Comparison of ENCODE assay signal across 20 mouse cellular contexts in genomic region chr9:32882819-32883587, GRCm38 (mm10).
DNase-seq lines count a peak whose midpoint lies in the region; ATAC-seq lines count a peak whose summit lies in the region.
"Had no signal": no experiment of that assay in that cellular context is flagged by ENCODE, and none has a peak within 500 bp of the region (broad histone marks: within the 10 kb centered on the region; RNA-seq: fewer than 3 reads in every experiment).

No protein-coding gene starts in this region.

- peak; percentile 53 for ATAC-seq in granulocyte monocyte progenitor cell, adult 5-6 weeks (replicated peaks; ENCODE audit: poor library complexity, severe bottlenecking)
- ATAC-seq in megakaryocyte progenitor cell, adult 5-6 weeks (replicated peaks; ENCODE audit: poor library complexity), result peak; percentile 54
- ATAC-seq: activated CD4-positive, CD25-positive, alpha-beta regulatory T cell, adult 4 months; CD4-positive, CD25-positive, alpha-beta regulatory T cell, adult 4 months; forebrain, embryonic 14.5 days; forebrain, embryonic 16.5 days; Patski had no signal

- DNase-seq in 416B (ENCODE audit: low read depth), result peak; percentile 3
- no peak for DNase-seq in neural tube, embryonic 10.5 days (ENCODE audit: extremely low spot score, low spot score)
- DNase-seq in urinary bladder, postnatal 14 days (ENCODE audit: low spot score), result no peak
- DNase-seq: adrenal gland, adult 8-10 months; adrenal gland, postnatal 14 days; adrenal gland, postnatal 36 days; B cell, adult 2 months; cerebellum, adult 11-12 months; cerebellum, adult 2 months; cerebellum, adult 9-10 months; cerebellum, postnatal 10 days; cerebellum, postnatal 25 days; embryo, embryonic 11 days had no signal
